Mouse (Mus musculus) retina, postnatal 7 days (tissue): ENCODE data around the gene Cct5.
"Not testable (repeated sequence)": the region's sequence is repeated elsewhere in the genome, so short reads cannot be mapped to it uniquely, and the experiment has no call there.

ENCODE experiments used
- DNase-seq: peaks from one replicate; pipeline ENCODE4 v3.0.0-alpha.2; 2012; ENCODE audit warnings: low read depth, low spot score

The Cct5 gene

GRCm38 (mm10) chr15:31601279-31601645, 342 bp downstream of the Cct5 start:
- DNase-seq, result no peak

- no peak for DNase-seq
These were observed 1.8 kb downstream of the Cct5 start for GRCm38 (mm10) chr15:31599834-31600233.

- no peak for DNase-seq
These were observed 6.0 kb downstream of the Cct5 start for GRCm38 (mm10) chr15:31595651-31596050.

- no peak for DNase-seq
These were observed 7.3 kb downstream of the Cct5 start for GRCm38 (mm10) chr15:31594260-31594659.

DNA sequence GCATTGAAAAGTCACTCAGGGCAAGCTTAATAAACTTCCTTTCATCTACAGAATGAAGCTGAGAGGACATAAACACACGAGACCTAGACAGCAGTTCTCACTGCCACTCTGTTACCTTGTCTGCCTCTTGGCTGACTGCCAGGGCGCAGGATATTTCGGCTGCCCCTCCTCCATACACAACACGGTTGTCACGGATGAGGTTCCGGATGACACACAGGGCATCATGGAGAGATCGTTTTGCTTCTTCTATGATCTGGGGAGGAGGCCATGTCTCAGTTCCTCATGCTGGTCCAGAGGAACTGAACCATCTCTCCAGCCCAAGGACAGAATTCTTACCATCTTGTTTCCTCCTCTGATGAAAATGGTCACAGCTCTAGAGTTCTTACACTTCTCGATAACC, 9.1 kb downstream of the Cct5 start:
- DNase-seq, result no peak

DNA sequence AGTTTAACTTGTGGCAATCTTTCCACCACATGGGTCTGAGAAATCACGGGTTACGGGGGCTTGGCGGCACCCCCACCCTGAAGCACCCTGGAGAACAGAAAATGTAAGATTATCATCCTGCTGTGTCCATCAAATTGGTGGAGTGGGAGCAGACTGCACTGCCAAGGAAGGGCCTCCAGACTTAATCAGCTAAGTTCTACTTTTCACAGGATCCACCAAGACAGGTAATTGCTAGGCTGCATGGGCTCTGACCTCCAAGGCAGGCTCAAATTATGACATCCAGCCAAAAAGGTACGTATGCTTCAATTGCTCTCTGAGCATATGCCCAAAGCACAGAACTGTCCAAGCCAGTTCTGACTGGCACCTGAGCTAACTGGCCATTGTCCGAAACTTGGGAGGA, 11.4 kb downstream of the Cct5 start:
- no peak for DNase-seq

DNA sequence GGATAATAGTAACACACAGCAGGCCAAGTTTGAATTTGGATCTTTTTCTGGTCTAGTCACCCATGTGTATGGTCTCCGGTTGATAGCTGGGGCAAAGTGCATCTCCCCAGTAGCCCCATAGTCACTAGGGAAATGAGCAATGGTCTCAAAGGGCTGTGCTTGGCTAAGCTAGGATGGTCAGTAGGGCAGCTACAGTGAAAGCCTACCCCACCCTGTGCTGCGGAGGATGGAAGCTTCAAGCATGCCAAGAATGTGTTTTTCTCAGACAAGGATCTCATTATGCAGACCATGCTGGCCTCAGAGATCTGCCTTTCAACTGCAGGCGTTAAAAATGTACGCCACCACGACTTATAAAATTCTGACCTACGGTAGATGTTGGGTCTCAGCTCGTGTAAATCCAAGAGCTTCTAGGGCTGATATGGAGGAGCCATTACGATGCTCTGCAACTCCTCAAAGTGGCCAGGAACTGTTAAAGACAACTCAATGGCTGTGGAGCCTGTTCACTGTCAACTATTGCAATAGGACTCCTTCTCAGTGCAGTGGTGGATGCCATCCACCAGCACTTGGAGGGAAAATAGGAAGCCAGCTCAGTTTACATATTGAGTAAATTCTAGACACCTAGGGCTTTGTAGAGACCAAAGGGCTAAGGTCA, 12.5 kb downstream of the Cct5 start:
- no peak for DNase-seq

DNA sequence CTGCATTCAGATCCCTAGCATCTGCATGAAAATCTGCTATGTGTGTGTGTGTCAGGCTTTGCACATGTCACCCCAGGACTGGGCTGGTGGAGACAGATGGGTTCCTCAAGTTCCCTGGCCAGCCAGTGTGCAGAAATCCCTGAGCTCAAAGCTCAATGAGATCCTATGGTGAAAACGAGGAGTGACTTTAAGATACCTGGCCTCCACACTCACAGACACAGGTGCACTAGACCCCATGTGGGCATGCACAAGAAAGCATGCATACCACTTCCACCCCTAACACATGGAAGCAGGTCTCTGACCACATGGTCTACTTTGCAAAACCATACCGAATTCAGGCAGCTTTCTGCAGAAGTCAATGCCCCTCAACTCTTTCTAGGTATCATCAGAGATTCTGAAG, 13.8 kb downstream of the Cct5 start:
- DNase-seq, result no peak

- peak; percentile 70 for DNase-seq
These were observed 15.1 kb downstream of the Cct5 start for GRCm38 (mm10) chr15:31586519-31586918.

- no peak for DNase-seq
These were observed 15.5 kb downstream of the Cct5 start for GRCm38 (mm10) chr15:31586088-31586487.

GRCm38 (mm10) chr15:31585238-31585637, 16.4 kb downstream of the Cct5 start:
- no peak for DNase-seq

DNA sequence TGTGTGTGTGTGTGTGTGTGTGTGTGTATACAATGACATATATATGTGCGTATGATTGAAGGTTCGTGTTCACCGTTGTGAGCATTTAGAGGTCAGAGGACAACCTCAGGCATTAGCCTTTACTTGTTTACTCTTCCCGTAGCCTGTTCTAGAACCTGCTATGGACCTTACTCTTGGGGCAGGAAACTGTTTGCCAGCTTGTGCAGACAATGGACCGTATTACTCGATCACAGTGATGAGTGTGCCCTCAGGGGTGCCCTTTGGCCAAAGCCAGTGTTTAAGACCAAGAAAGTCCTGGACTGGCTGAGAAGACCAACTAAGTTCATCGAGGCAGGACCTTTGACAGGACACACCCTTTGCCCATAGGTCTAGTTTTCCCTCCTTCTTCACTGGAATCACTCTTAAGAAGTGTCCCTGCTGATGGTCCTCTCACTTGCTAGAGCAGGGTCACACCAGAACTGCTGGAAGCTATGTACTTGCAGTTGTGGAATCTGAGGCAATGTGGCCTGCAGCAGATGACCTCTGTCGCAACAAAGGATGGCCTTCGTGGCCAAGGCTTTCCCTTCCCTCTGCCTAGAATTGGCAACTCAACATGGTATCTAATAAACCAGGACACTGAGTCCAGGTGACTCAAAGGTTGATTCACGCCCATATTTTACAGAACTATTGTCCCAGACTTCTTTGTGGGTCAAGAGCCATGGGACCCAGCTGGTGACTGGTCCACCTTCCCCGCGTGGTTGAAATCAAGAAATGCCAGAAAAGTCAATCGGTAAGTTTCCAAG, 18.1 kb downstream of the Cct5 start:
- no peak for DNase-seq

- DNase-seq, result not testable (repeated sequence)
These were observed 20.5 kb downstream of the Cct5 start for GRCm38 (mm10) chr15:31581086-31581485.

- DNase-seq, result no peak
These were observed 25.5 kb downstream of the Cct5 start for GRCm38 (mm10) chr15:31576076-31576475.

DNA sequence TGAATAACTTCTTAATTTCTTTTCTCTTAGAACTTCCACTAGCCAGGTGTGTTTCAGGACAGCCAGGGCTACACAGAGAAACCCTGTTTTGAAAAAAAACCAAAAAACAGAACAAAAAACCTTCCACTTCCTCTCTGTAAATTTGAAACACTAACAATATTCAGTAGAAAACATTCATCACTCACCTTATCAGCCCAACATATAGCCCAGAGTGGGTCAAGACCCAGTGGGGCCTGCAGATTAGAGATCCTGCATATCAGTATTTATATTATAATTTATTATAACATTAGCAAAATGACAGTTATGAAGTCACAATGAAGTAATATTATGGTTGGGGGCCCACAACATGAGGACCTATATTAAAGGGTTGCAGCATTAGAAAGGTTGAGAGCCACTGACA, 27.9 kb downstream of the Cct5 start:
- no peak for DNase-seq

- no peak for DNase-seq
These were observed 28.3 kb downstream of the Cct5 start for GRCm38 (mm10) chr15:31573287-31573686.

DNA sequence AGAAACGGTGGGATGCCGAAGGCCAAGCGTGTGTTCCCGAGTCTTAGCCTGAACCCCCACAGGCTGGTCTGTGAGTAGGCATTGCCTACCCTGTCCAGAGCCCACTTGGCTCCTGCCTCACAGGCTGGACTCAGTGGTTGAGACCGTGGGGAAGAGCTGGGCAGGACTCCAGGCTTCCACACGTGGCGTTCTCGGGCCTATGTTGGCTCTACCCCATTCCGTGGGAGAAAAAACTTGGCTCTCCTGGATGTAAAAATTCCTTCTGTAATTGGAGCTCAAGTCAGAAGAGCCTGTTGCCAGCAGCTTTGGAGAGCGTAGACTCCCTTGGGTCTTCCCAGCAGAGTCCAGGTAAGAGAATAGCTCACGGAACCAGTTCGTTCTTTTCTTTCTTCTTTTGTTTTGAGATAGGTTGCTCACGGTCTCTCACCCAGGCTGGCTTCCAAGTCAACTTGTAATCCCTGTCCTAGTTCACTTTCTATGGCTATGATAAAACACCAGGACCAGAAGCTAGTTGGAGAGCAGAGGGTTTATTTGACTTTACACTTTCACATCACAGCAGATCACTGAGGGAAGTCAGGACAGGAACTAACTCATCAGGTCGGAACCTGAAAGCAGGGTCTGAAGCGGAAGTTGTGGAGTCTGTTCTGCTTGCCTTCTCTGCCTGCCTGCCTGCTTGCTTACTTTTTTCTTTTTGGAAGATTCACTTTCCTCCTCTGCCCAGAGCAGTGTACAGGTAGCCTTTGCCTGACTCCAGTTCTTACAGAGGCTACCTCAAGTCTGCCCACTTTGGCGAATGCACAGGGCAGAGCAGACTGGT, 29.5 kb downstream of the Cct5 start:
- no peak for DNase-seq

- no peak for DNase-seq
These were observed 30.6 kb downstream of the Cct5 start for GRCm38 (mm10) chr15:31570959-31571358.

DNA sequence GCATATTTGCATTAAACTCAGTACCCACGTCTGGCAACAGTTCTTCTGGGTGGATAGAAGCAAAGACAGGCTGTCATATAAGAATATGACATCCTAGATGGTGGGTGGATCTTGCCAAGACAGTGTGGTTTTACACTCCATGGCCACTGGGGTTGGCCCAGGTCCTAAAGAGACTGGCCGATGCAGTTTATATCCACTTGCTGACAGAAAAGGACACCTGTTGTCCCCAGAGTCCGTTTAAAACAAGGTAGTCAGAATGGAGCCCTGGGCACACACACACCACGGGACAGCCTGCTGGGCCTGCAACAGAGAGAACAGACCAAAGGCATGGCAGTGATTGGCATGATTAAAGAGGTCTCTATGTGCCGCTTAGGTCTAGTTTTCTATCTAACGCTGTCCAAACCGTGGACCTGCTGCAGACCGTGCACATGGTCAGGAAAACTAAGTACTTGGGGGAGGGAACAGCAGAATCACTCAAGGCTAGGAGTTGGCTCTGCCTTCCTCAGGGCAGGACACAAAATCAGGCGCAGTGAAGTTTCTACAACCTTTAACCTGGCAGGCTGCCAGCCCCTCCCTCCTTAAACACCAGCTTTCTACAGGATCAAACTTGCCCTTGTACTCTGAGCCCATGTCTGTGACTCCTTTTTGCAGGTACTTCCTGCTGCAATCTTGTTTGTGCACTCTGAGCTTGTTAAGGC, 32.1 kb downstream of the Cct5 start:
- DNase-seq, result no peak

- no peak for DNase-seq
These were observed 33.0 kb downstream of the Cct5 start for GRCm38 (mm10) chr15:31568581-31568996.

DNA sequence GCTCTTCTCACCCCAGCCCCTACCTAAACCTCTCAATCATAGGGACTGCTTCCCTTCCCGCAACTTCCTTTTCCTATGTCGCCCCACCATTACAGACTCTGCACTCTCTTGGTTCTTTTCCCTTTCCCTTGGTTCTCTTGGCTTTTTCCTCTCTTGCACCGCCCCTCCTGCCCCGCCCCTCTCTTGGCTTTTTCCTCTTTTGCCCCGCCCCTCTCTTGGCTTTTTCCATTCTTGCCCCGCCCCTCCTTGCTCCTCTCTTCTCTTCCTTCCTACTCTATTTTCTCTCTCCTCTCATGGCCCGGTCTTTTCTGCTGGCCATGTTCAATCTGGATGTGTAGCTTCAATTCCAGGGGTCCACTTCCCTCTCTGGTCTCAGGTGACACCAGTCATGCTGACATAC, 34.2 kb downstream of the Cct5 start:
- DNase-seq, result no peak

- DNase-seq, result no peak
These were observed 35.8 kb downstream of the Cct5 start for GRCm38 (mm10) chr15:31565786-31566185.
